Mouse (Mus musculus) midbrain, postnatal 0 days (tissue): ENCODE data around the gene Cdh20. TPM values are rescaled to one million over a fixed set of nuclear protein-coding genes. Genes with fewer than 3 reads are reported as not detected.

Experiments
- ATAC-seq: fragments of 200-750 bp; cut with Nextera tagmentation; 2 replicates; pipeline ENCODE4 v1.8.0; 2017; ENCODE audit warnings: moderate number of reproducible peaks, mild to moderate bottlenecking, moderate TSS enrichment, moderate library complexity; ENCODE audit not compliant: low FRiP score
- DNase-seq: peaks from one replicate; pipeline ENCODE4 v3.0.0-alpha.2; 2015; ENCODE audit warnings: low spot score
- H3K27ac ChIP-seq: fragments of 300-500 bp; sonication (generic); 2 replicates; pipeline ENCODE4 v1.5.1; 2014; ENCODE audit warnings: low read depth, mild to moderate bottlenecking, low read length, mixed read lengths
- H3K27me3 ChIP-seq: fragments of 300-500 bp; sonication (generic); 2 replicates; pipeline ENCODE4 v1.6.1; 2014; ENCODE audit warnings: low read length, control low read depth, mixed read lengths; ENCODE audit not compliant: insufficient read depth
- H3K36me3 ChIP-seq: fragments of 300-500 bp; sonication (generic); 2 replicates; pipeline ENCODE4 v1.6.1; 2014; ENCODE audit warnings: low read length, control low read depth, mixed read lengths; ENCODE audit not compliant: insufficient read depth
- H3K4me1 ChIP-seq: fragments of 300-500 bp; sonication (generic); 2 replicates; pipeline ENCODE4 v1.6.1; 2014; ENCODE audit warnings: mild to moderate bottlenecking, control low read depth, antibody characterized with exemption, low read length, mixed read lengths; ENCODE audit not compliant: insufficient read depth
- H3K4me2 ChIP-seq: fragments of 300-500 bp; sonication (generic); 2 replicates; pipeline ENCODE4 v1.6.1; 2014; ENCODE audit warnings: low read depth, mild to moderate bottlenecking, low read length, mixed read lengths; ENCODE audit not compliant: poor library complexity, severe bottlenecking
- H3K4me3 ChIP-seq: fragments of 300-500 bp; sonication (generic); 2 replicates; pipeline ENCODE4 v1.5.1; 2014; ENCODE audit warnings: low read depth, mild to moderate bottlenecking, low read length, moderate library complexity
- H3K9ac ChIP-seq: fragments of 300-500 bp; sonication (generic); replicated peaks from 2 replicates; pipeline ENCODE4 v1.6.1; 2014; ENCODE audit warnings: mild to moderate bottlenecking, low read length, moderate library complexity, mixed read lengths; ENCODE audit not compliant: poor library complexity, severe bottlenecking
- H3K9me3 ChIP-seq: fragments of 300-500 bp; sonication (generic); 2 replicates; pipeline ENCODE4 v1.6.1; 2016; ENCODE audit warnings: low read length, control low read depth
- CTCF ChIP-seq: IDR thresholded peaks from 2 replicates; pipeline ENCODE4 v1.5.1; 2016; ENCODE audit warnings: antibody characterized with exemption, mild to moderate bottlenecking
- WGBS: fragments of 180-500 bp; shearing (Covaris S2); extraction: QIAGEN DNeasy Blood & Tissue Kit; methylation state at CpG from one replicate; pipeline ENCODE4 v1.1.7; 2014; 5-methylcytosine and 5-hydroxymethylcytosine counted together
- polyA plus RNA-seq: library from polyadenylated mRNA; unstranded; fragments of >200 nt; fragmentation: Nextera tagmentation; extraction: Ambion mirVana; gene quantifications from 2 replicates; pipeline ENCODE4 v1.2.1, GENCODE M21; 2015
- total RNA-seq: library from RNA; depleted of rRNA; stranded (reverse); fragments of >200 nt; gene quantifications from 2 replicates; pipeline ENCODE4 v1.2.3, GENCODE M21; 2014; rRNA removed

The Cdh20 gene
- total RNA-seq (10.9 and 11.9 TPM in 2 replicates), polyA plus RNA-seq (2.8 and 2.9 TPM in 2 replicates)

- ATAC-seq (peak; percentile 59), DNase-seq (peak; percentile 72)
- no peak for TF ChIP-seq CTCF
- WGBS: under 1% methylated on average over 46 of the region's 46 CpGs
- H3K9me3 ChIP-seq: no peaks in the 10 kb centered on the region
- H3K9ac ChIP-seq: peak within 1 kb of the TSS; percentile 65
- H3K27me3 ChIP-seq: no peaks in the 10 kb centered on the region
- peak within 1 kb of the TSS; percentile 96 for H3K4me2 ChIP-seq
- H3K27ac ChIP-seq: peak within 1 kb of the TSS; percentile 55
- no peaks in the 10 kb centered on the region for H3K4me1 ChIP-seq
- no peaks in the 10 kb centered on the region for H3K36me3 ChIP-seq
- H3K4me3 ChIP-seq: peak within 1 kb of the TSS; percentile 65
Observed at GRCm38 (mm10) chr1:104768371-104769249, at the start of gene Cdh20. TSS of gene Cdh20 (plus strand) at chr1:104768529.

GRCm38 (mm10) chr1:104746816-104747215 lies 21.5 kb upstream of the Cdh20 start:
- no peaks in the 10 kb centered on the region for H3K27me3 ChIP-seq
- no peak overlapping the region for H3K4me3 ChIP-seq
- H3K4me1 ChIP-seq: no peaks in the 10 kb centered on the region
- no peaks in the 10 kb centered on the region for H3K36me3 ChIP-seq
- ATAC-seq (peak; percentile 79; the same call in 1 of the 2 replicates), DNase-seq (peak; percentile 87)
- no peak overlapping the region for H3K4me2 ChIP-seq
- WGBS: 7% methylated on average over 1 of the region's 1 CpGs
- H3K27ac ChIP-seq: no peak overlapping the region
- no peaks in the 10 kb centered on the region for H3K9me3 ChIP-seq
- H3K9ac ChIP-seq: no peak overlapping the region
- no peak for TF ChIP-seq CTCF

- 49% methylated on average over 4 of the region's 4 CpGs for WGBS
- DNase-seq: no peak
- no peaks in the 10 kb centered on the region for H3K9me3 ChIP-seq
Observed at GRCm38 (mm10) chr1:104747438-104747837, 20.9 kb upstream of the Cdh20 start.

GRCm38 (mm10) chr1:104754483-104754882 lies 13.8 kb upstream of the Cdh20 start:
- ATAC-seq: no peak; the same call in 1 of the 2 replicates
- Histone ChIP-seq H3K4me2 (no peak overlapping the region), H3K36me3 (no peaks in the 10 kb centered on the region), H3K4me1 (no peaks in the 10 kb centered on the region), H3K9ac (no peak overlapping the region), H3K9me3 (no peaks in the 10 kb centered on the region), H3K27me3 (no peaks in the 10 kb centered on the region), H3K27ac (no peak overlapping the region), H3K4me3 (no peak overlapping the region)
- no peak for TF ChIP-seq CTCF
- DNase-seq: peak; percentile 79
- 80% methylated on average over 8 of the region's 8 CpGs for WGBS

More at GRCm38 (mm10) chr1:104747438-104747837, 20.9 kb upstream of the Cdh20 start:
- no peak overlapping the region for H3K4me3 ChIP-seq
- no peak for ATAC-seq
- no peaks in the 10 kb centered on the region for H3K36me3 ChIP-seq
- no peak overlapping the region for H3K4me2 ChIP-seq
- H3K27ac ChIP-seq: no peak overlapping the region
- no peak overlapping the region for H3K9ac ChIP-seq
- no peaks in the 10 kb centered on the region for H3K4me1 ChIP-seq
- TF ChIP-seq CTCF: no peak
- H3K27me3 ChIP-seq: no peaks in the 10 kb centered on the region

- ATAC-seq (no peak), DNase-seq (no peak)
- Histone ChIP-seq H3K9ac (no peak overlapping the region), H3K4me2 (no peak overlapping the region), H3K4me3 (no peak overlapping the region), H3K36me3 (no peaks in the 10 kb centered on the region), H3K9me3 (no peaks in the 10 kb centered on the region), H3K4me1 (no peaks in the 10 kb centered on the region), H3K27ac (no peak overlapping the region), H3K27me3 (no peaks in the 10 kb centered on the region)
- TF ChIP-seq CTCF: peak; percentile 27; the same call in 1 of the 2 replicates
- 30% methylated on average over 4 of the region's 4 CpGs for WGBS
Observed at GRCm38 (mm10) chr1:104755896-104756295, 12.4 kb upstream of the Cdh20 start.

- under 1% methylated on average over 12 of the region's 12 CpGs for WGBS
- Histone ChIP-seq H3K9me3 (no peaks in the 10 kb centered on the region), H3K27ac (peak overlapping the region; percentile 55), H3K4me2 (peak overlapping the region; percentile 96), H3K4me3 (peak overlapping the region; percentile 65), H3K27me3 (no peaks in the 10 kb centered on the region), H3K36me3 (no peaks in the 10 kb centered on the region), H3K4me1 (no peaks in the 10 kb centered on the region), H3K9ac (peak overlapping the region; percentile 65)
- ATAC-seq (peak; percentile 74), DNase-seq (peak; percentile 76)
- peak; percentile 41 for TF ChIP-seq CTCF
Observed at GRCm38 (mm10) chr1:104769250-104769607, 900 bp downstream of the Cdh20 start.
